Mouse (Mus musculus): Measurements from ENCODE around the gene Adi1. TPM values are rescaled to one million over a fixed set of nuclear protein-coding genes. Genes with fewer than 3 reads are reported as not detected.

Gene Adi1
- polyA plus RNA-seq, 1 experiment from 2014 or later, result 72.1 TPM

- H3K36me3 ChIP-seq (ENCODE audit: control insufficient read depth, insufficient read depth, low read length), result peaks cover 7% of the 10 kb centered on the region; the same call in 1 of the 2 replicates
- no peak overlapping the region for H3K9ac ChIP-seq (ENCODE audit: low read length)
- no peak overlapping the region for H3K4me3 ChIP-seq (ENCODE audit: low read depth, low read length)
- no peak for ATAC-seq (ENCODE audit: insufficient number of reproducible peaks, low FRiP score, low TSS enrichment, low read depth)
- no peak for DNase-seq (ENCODE audit: low spot score)
- H3K27me3 ChIP-seq (ENCODE audit: control insufficient read depth, insufficient read depth, low read length), result no peaks in the 10 kb centered on the region
- H3K9me3 ChIP-seq (ENCODE audit: control insufficient read depth, low read length), result no peaks in the 10 kb centered on the region
- 89% methylated on average over 24 of the region's 24 CpGs for WGBS
- no peak overlapping the region for H3K4me2 ChIP-seq (ENCODE audit: low read depth, severe bottlenecking)
- H3K4me1 ChIP-seq (ENCODE audit: control insufficient read depth, insufficient read depth, low read length), result no peaks in the 10 kb centered on the region
- H3K27ac ChIP-seq (replicated peaks; ENCODE audit: low read depth, low read length), result no peak overlapping the region
These were observed 40.0 kb downstream of the Adi1 start for GRCm38 (mm10) chr12:28714822-28715632.

DNA sequence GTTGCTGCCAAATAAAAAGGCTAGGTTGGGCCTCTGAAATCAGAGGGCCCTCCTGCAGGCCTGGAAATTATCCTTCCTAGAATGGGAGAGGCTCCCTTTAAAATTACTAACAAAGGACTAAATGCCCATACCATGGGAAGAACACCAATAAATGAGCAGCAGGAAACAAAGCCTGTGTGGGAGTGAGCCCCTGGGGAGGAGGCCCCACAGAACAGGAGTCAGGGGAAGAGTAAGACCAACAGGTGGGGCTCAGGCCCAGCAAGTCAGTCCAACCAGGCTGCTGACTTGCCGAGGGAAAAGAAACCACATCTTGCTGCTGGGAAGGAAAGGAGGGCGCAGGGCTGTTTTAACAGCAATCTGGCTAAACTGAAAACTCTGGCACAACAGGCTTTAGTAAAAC, 42.0 kb downstream of the Adi1 start:
- no peak for ATAC-seq (ENCODE audit: insufficient number of reproducible peaks, low FRiP score, low TSS enrichment, low read depth)
- 85% methylated on average over 2 of the region's 2 CpGs for WGBS
- no peaks in the 10 kb centered on the region for H3K4me1 ChIP-seq (ENCODE audit: control insufficient read depth, insufficient read depth, low read length)
- H3K27ac ChIP-seq (replicated peaks; ENCODE audit: low read depth, low read length), result no peak overlapping the region
- H3K4me3 ChIP-seq (ENCODE audit: low read depth, low read length), result no peak overlapping the region
- no peak overlapping the region for H3K9ac ChIP-seq (ENCODE audit: low read length)
- no peak overlapping the region for H3K4me2 ChIP-seq (ENCODE audit: low read depth, severe bottlenecking)
- H3K36me3 ChIP-seq (ENCODE audit: control insufficient read depth, insufficient read depth, low read length), result peaks cover 15% of the 10 kb centered on the region; the same call in 1 of the 2 replicates
- no peak for DNase-seq (ENCODE audit: low spot score)
- no peaks in the 10 kb centered on the region for H3K27me3 ChIP-seq (ENCODE audit: control insufficient read depth, insufficient read depth, low read length)
- H3K9me3 ChIP-seq (ENCODE audit: control insufficient read depth, low read length), result no peaks in the 10 kb centered on the region

DNA sequence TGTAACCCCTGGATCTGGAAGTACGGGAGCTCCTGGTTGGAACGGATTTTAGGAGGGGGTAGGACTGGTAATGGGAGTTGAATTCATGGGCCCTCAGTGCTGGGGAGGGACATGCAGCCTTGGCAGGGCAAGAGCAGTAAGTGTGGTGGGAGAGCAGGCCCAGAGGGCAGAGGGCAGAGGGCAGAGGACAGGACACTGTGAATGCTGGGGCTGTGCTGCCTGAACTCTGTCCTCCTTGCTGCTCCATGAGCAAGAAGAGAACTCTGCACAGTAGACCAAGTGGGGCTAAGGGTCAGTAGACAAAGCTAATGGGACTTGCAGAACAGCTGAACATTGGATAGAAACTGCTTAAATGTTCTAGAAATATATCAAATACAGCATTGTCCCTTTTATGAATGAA, 43.1 kb downstream of the Adi1 start:
- H3K9me3 ChIP-seq (ENCODE audit: control insufficient read depth, low read length), result no peaks in the 10 kb centered on the region
- H3K9ac ChIP-seq (ENCODE audit: low read length), result no peak overlapping the region
- H3K4me1 ChIP-seq (ENCODE audit: control insufficient read depth, insufficient read depth, low read length), result no peaks in the 10 kb centered on the region
- H3K27me3 ChIP-seq (ENCODE audit: control insufficient read depth, insufficient read depth, low read length), result no peaks in the 10 kb centered on the region
- DNase-seq (ENCODE audit: low spot score) (no peak), ATAC-seq (ENCODE audit: insufficient number of reproducible peaks, low FRiP score, low TSS enrichment, low read depth) (no peak)
- WGBS, result 91% methylated on average over 2 of the region's 2 CpGs
- H3K4me3 ChIP-seq (ENCODE audit: low read depth, low read length), result no peak overlapping the region
- H3K27ac ChIP-seq (replicated peaks; ENCODE audit: low read depth, low read length), result no peak overlapping the region
- H3K36me3 ChIP-seq (ENCODE audit: control insufficient read depth, insufficient read depth, low read length), result peaks cover 12% of the 10 kb centered on the region; the same call in 1 of the 2 replicates
- H3K4me2 ChIP-seq (ENCODE audit: low read depth, severe bottlenecking), result no peak overlapping the region

GRCm38 (mm10) chr12:28724366-28724765, 49.3 kb downstream of the Adi1 start:
- Histone ChIP-seq H3K4me1 (ENCODE audit: control insufficient read depth, insufficient read depth, low read length) (no peaks in the 10 kb centered on the region), H3K4me2 (ENCODE audit: low read depth, severe bottlenecking) (no peak overlapping the region), H3K9ac (ENCODE audit: low read length) (no peak overlapping the region), H3K4me3 (ENCODE audit: low read depth, low read length) (no peak overlapping the region), H3K36me3 (ENCODE audit: control insufficient read depth, insufficient read depth, low read length) (peaks cover 10% of the 10 kb centered on the region; the same call in 1 of the 2 replicates), H3K27me3 (ENCODE audit: control insufficient read depth, insufficient read depth, low read length) (no peaks in the 10 kb centered on the region), H3K9me3 (ENCODE audit: control insufficient read depth, low read length) (no peaks in the 10 kb centered on the region), H3K27ac (replicated peaks; ENCODE audit: low read depth, low read length) (no peak overlapping the region)
- DNase-seq (ENCODE audit: low spot score), result no peak
- WGBS, result 82% methylated on average over 3 of the region's 3 CpGs
- no peak for ATAC-seq (ENCODE audit: insufficient number of reproducible peaks, low FRiP score, low TSS enrichment, low read depth)

- Histone ChIP-seq H3K27ac (replicated peaks; ENCODE audit: low read depth, low read length) (no peak overlapping the region), H3K9ac (ENCODE audit: low read length) (no peak overlapping the region), H3K4me1 (ENCODE audit: control insufficient read depth, insufficient read depth, low read length) (no peaks in the 10 kb centered on the region), H3K4me3 (ENCODE audit: low read depth, low read length) (no peak overlapping the region), H3K27me3 (ENCODE audit: control insufficient read depth, insufficient read depth, low read length) (no peaks in the 10 kb centered on the region), H3K9me3 (ENCODE audit: control insufficient read depth, low read length) (no peaks in the 10 kb centered on the region), H3K36me3 (ENCODE audit: control insufficient read depth, insufficient read depth, low read length) (peaks cover 6% of the 10 kb centered on the region; the same call in 1 of the 2 replicates), H3K4me2 (ENCODE audit: low read depth, severe bottlenecking) (no peak overlapping the region)
- 90% methylated on average over 4 of the region's 4 CpGs for WGBS
- no peak for DNase-seq (ENCODE audit: low spot score)
- ATAC-seq (ENCODE audit: insufficient number of reproducible peaks, low FRiP score, low TSS enrichment, low read depth), result no peak
These were observed 51.2 kb downstream of the Adi1 start for GRCm38 (mm10) chr12:28726204-28726603.

DNA sequence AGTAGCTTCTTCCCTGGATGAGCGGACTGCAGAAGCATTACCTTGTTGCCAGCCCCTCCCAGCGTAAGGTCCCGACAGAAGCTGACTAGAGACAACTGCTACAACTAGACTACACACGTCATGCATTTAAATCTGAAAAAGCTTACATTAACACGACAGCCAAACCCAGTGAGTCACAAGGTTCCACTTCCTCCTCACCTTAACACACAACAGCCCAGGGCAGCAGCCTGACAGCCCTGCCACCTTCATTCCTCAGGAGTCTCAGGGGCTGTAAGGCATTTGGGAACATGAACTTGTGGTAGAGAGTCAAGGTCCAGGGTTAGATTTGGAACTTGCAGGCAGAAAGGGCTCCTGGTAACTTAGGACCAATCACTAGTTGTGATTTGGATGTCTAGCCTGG, 52.0 kb downstream of the Adi1 start:
- H3K36me3 ChIP-seq (ENCODE audit: control insufficient read depth, insufficient read depth, low read length), result no peaks in the 10 kb centered on the region; the same call in 1 of the 2 replicates
- H3K4me2 ChIP-seq (ENCODE audit: low read depth, severe bottlenecking), result no peak overlapping the region

More for the DNA sequence above, 52.0 kb downstream of the Adi1 start:
- no peak overlapping the region for H3K4me3 ChIP-seq (ENCODE audit: low read depth, low read length)
- ATAC-seq (ENCODE audit: insufficient number of reproducible peaks, low FRiP score, low TSS enrichment, low read depth) (no peak), DNase-seq (ENCODE audit: low spot score) (no peak)
- no peak overlapping the region for H3K9ac ChIP-seq (ENCODE audit: low read length)
- 94% methylated on average over 5 of the region's 5 CpGs for WGBS
- H3K27ac ChIP-seq (replicated peaks; ENCODE audit: low read depth, low read length), result no peak overlapping the region
- no peaks in the 10 kb centered on the region for H3K4me1 ChIP-seq (ENCODE audit: control insufficient read depth, insufficient read depth, low read length)
- no peaks in the 10 kb centered on the region for H3K27me3 ChIP-seq (ENCODE audit: control insufficient read depth, insufficient read depth, low read length)
- H3K9me3 ChIP-seq (ENCODE audit: control insufficient read depth, low read length), result no peaks in the 10 kb centered on the region

Small RNA genes within 50 kb of the gene (microRNA-seq; reads per million reads assigned to microRNA genes)
- gene Mir6937, result not detected

Other genes with a start within 250 kb of the Adi1 start
- not detected in 2 replicates for gene Dcdc2c, start 122.8 kb upstream of the Adi1 start, polyA plus RNA-seq (2014; fragmentation: Nextera tagmentation; extraction: Ambion mirVana)
- not detected in 2 replicates for gene Allc, start 92.7 kb upstream of the Adi1 start, polyA plus RNA-seq (2014; fragmentation: Nextera tagmentation; extraction: Ambion mirVana)
- 0.21 and 0.24 TPM in 2 replicates for gene Colec11, start 51.9 kb upstream of the Adi1 start, polyA plus RNA-seq (2014; fragmentation: Nextera tagmentation; extraction: Ambion mirVana)
- gene Rps7, start 39.3 kb upstream of the Adi1 start, polyA plus RNA-seq (2014; fragmentation: Nextera tagmentation; extraction: Ambion mirVana), result 822 and 864 TPM in 2 replicates
- gene Rnaseh1, start 25.6 kb upstream of the Adi1 start, polyA plus RNA-seq (2014; fragmentation: Nextera tagmentation; extraction: Ambion mirVana), result 32.5 and 33.7 TPM in 2 replicates
- gene Trappc12, start 75.2 kb downstream of the Adi1 start, polyA plus RNA-seq (2014; fragmentation: Nextera tagmentation; extraction: Ambion mirVana), result 37.6 and 42.5 TPM in 2 replicates
- 30.9 and 37.7 TPM in 2 replicates for gene Eipr1, start 76.6 kb downstream of the Adi1 start, polyA plus RNA-seq (2014; fragmentation: Nextera tagmentation; extraction: Ambion mirVana)